In genomic region chr11:4332961-4333360, GRCm38 (mm10) we compare ENCODE assay signal across 30 mouse cellular contexts.
DNase-seq lines count a peak whose midpoint lies in the region; ATAC-seq lines count a peak whose summit lies in the region.
"Had no signal": no experiment of that assay in that cellular context is flagged by ENCODE, and none has a peak within 500 bp of the region (broad histone marks: within the 10 kb centered on the region; RNA-seq: fewer than 3 reads in every experiment).

No protein-coding gene starts in this region.

- H3K9ac ChIP-seq in lung, embryonic 16.5 days (ENCODE audit: low read length), result no peak overlapping the region
- H3K9ac ChIP-seq: embryonic facial prominence, embryonic 15.5 days; forebrain, embryonic 12.5 days; forebrain, postnatal 0 days; heart, embryonic 12.5 days; intestine, embryonic 15.5 days; limb, embryonic 15.5 days; liver, embryonic 14.5 days; lung, embryonic 15.5 days; midbrain, embryonic 12.5 days had no signal

- no peaks in the 10 kb centered on the region for H3K4me1 ChIP-seq in lung, embryonic 16.5 days (replicated peaks; ENCODE audit: control insufficient read depth, insufficient read depth, low read length)
- no peaks in the 10 kb centered on the region for H3K4me1 ChIP-seq in embryonic facial prominence, embryonic 10.5 days
- H3K4me1 ChIP-seq: embryonic facial prominence, embryonic 15.5 days; forebrain, embryonic 12.5 days; heart, embryonic 12.5 days; intestine, embryonic 15.5 days; limb, embryonic 10.5 days; limb, embryonic 15.5 days; lung, embryonic 15.5 days; midbrain, embryonic 12.5 days had no signal

- H3K27ac ChIP-seq in lung, embryonic 16.5 days (ENCODE audit: low read length), result no peak overlapping the region
- no peak overlapping the region for H3K27ac ChIP-seq in embryonic facial prominence, embryonic 10.5 days (replicated peaks)
- H3K27ac ChIP-seq: embryonic facial prominence, embryonic 15.5 days; forebrain, embryonic 12.5 days; intestine, embryonic 15.5 days; limb, embryonic 10.5 days; limb, embryonic 15.5 days; liver, embryonic 14.5 days; lung, embryonic 15.5 days; midbrain, embryonic 12.5 days had no signal

- H3K36me3 ChIP-seq in lung, embryonic 16.5 days (ENCODE audit: control insufficient read depth, insufficient read depth, low read length), result no peaks in the 10 kb centered on the region
- H3K36me3 ChIP-seq in embryonic facial prominence, embryonic 10.5 days (replicated peaks), result no peaks in the 10 kb centered on the region
- H3K36me3 ChIP-seq: embryonic facial prominence, embryonic 15.5 days; forebrain, embryonic 12.5 days; heart, embryonic 12.5 days; intestine, embryonic 15.5 days; limb, embryonic 10.5 days; limb, embryonic 15.5 days; lung, embryonic 15.5 days; midbrain, embryonic 12.5 days had no signal

- WGBS in lung, embryonic 16.5 days, result 82% methylated on average over 2 of the region's 2 CpGs
- WGBS in embryonic facial prominence, embryonic 10.5 days, result 89% methylated on average over 2 of the region's 2 CpGs

- no peak overlapping the region for H3K4me2 ChIP-seq in lung, embryonic 16.5 days (ENCODE audit: low read depth, low read length)
- H3K4me2 ChIP-seq: embryonic facial prominence, embryonic 15.5 days; forebrain, embryonic 12.5 days; heart, embryonic 12.5 days; intestine, embryonic 15.5 days; limb, embryonic 15.5 days; lung, embryonic 15.5 days; midbrain, embryonic 12.5 days had no signal

- no peak overlapping the region for H3K4me3 ChIP-seq in lung, embryonic 16.5 days (ENCODE audit: low read length)
- no peak overlapping the region for H3K4me3 ChIP-seq in embryonic facial prominence, embryonic 10.5 days
- H3K4me3 ChIP-seq: embryonic facial prominence, embryonic 15.5 days; forebrain, embryonic 12.5 days; heart, embryonic 12.5 days; intestine, embryonic 15.5 days; limb, embryonic 10.5 days; limb, embryonic 15.5 days; lung, embryonic 15.5 days; megakaryocyte, embryonic 14.5 days; midbrain, embryonic 12.5 days had no signal

- DNase-seq in lung, postnatal 14 days, result no peak
- peak; percentile 11 for DNase-seq in adipocyte (ENCODE audit: low spot score)
- DNase-seq in gastrocnemius, postnatal 10 days, result no peak
- DNase-seq in embryonic facial prominence, embryonic 10.5 days (ENCODE audit: low spot score), result no peak
- DNase-seq: adrenal gland, adult 8-10 months; cerebellum, adult 11 months; cerebellum, adult 9-10 months; forebrain, postnatal 0 days; gastrocnemius, postnatal 14 days; heart, adult 18-20 months; kidney, adult 2 months; kidney, postnatal 36 days; spleen, adult 18-20 months; thymus, postnatal 14 days had no signal

- no peaks in the 10 kb centered on the region for H3K9me3 ChIP-seq in lung, embryonic 16.5 days (ENCODE audit: control insufficient read depth, low read length)
- no peaks in the 10 kb centered on the region for H3K9me3 ChIP-seq in embryonic facial prominence, embryonic 10.5 days
- H3K9me3 ChIP-seq: embryonic facial prominence, embryonic 15.5 days; forebrain, embryonic 12.5 days; heart, embryonic 12.5 days; intestine, embryonic 15.5 days; limb, embryonic 10.5 days; limb, embryonic 15.5 days; lung, embryonic 15.5 days; midbrain, embryonic 12.5 days had no signal

- no peaks in the 10 kb centered on the region for H3K27me3 ChIP-seq in lung, embryonic 16.5 days (ENCODE audit: control insufficient read depth, insufficient read depth, low read depth, low read length)
- H3K27me3 ChIP-seq in embryonic facial prominence, embryonic 10.5 days (replicated peaks; ENCODE audit: low read depth, poor library complexity, severe bottlenecking), result no peaks in the 10 kb centered on the region
- H3K27me3 ChIP-seq: CH12.LX; embryonic facial prominence, embryonic 15.5 days; forebrain, embryonic 12.5 days; heart, embryonic 12.5 days; intestine, embryonic 15.5 days; limb, embryonic 15.5 days; midbrain, embryonic 12.5 days had no signal

- peak; percentile 49; the same call in 1 of the 2 replicates for ATAC-seq in lung, embryonic 16.5 days (ENCODE audit: low read depth)
- ATAC-seq in hematopoietic stem cell, adult 5-6 weeks (replicated peaks in 1 of 2; ENCODE audit: insufficient read depth in 1 of 2, low FRiP score in 2 of 2, low TSS enrichment in 1 of 2, low read depth in 1 of 2, poor library complexity in 2 of 2, severe bottlenecking in 2 of 2), result peak; percentile 63 to 72
- 0 out of 2 replicates have a peak, but pooled peaks have one; percentile 19 for ATAC-seq in neutrophil, adult 5-6 weeks (ENCODE audit: extremely low read depth, insufficient number of reproducible peaks, low FRiP score, poor library complexity, severe bottlenecking)
- ATAC-seq: activated CD4-positive, CD25-positive, alpha-beta regulatory T cell, adult 4 months; forebrain, postnatal 0 days; hindbrain, embryonic 16.5 days; intestine, embryonic 15.5 days had no signal
